Mouse (Mus musculus): ENCODE measurements around the gene B3gnt7. TPM values are rescaled to one million over a fixed set of nuclear protein-coding genes. Genes with fewer than 3 reads are reported as not detected.

Gene B3gnt7
- polyA plus RNA-seq, 2 experiments: 1.0 to 1.1 TPM

DNA sequence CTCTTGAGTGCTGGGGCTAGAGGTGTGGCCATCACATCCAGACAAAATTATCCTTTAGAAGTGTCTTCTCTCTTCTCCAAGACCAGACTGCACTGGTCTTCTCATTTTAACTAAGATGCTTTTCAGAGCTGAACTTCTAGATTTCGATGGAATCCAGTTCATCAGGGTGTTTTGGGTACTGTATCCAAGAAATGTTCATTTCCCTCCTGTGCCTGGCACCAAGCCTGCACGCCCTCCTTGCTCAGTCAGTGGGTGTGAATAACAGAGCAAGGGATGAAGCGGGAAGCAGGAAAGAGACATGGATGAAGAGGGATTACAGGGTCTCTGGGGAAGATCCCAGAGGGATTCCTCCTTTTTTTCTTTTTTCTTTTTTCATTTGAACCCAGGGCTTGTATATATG, 12.2 kb upstream of the B3gnt7 start:
- WGBS (ENCODE audit: insufficient replicate concordance): 58% methylated on average over 3 of the region's 3 CpGs
- no peak for ATAC-seq (ENCODE audit: insufficient read depth)

DNA sequence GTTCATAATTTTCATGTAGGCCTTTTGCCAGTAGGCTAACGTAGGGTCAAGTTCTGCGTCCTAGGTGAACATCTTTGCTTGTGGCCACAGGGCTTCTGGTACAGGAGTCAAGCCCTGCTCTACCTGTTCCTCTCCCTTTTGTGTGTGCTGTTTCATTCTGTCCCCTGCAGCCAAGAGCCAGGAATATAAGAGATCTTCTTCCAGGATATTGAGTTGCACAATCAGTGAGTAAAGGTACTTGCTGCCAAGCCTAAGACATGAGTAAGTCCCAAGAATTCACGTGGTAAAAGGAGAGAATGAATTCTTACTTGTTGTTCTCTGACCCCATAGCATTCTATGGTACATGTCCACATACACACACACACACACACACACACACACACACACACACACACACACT, 9.5 kb upstream of the B3gnt7 start:
- H3K27me3 ChIP-seq (ENCODE audit: control insufficient read depth, insufficient read depth, low read length): no peaks in the 10 kb centered on the region
- H3K27ac ChIP-seq: no peak overlapping the region
- H3K4me2 ChIP-seq (ENCODE audit: low read depth): no peak overlapping the region
- TF ChIP-seq EP300 (IDR thresholded peaks at IDR 0.05; ENCODE audit: low read depth): no peak
- TF ChIP-seq CTCF (IDR thresholded peaks at IDR 0.05; ENCODE audit: low read depth): no peak
- ATAC-seq (ENCODE audit: insufficient read depth) (no peak), DNase-seq (ENCODE audit: low read depth in 3 of 3, low spot score in 3 of 3) (no peak)
- no peak overlapping the region for H3K9ac ChIP-seq (replicated peaks)
- no peaks in the 10 kb centered on the region for H3K36me3 ChIP-seq (replicated peaks; ENCODE audit: control insufficient read depth, insufficient read depth, low read depth)
- 0 out of 4 replicates have a peak, but pooled peaks cover 0 to 5% of the 10 kb centered on the region in 2 experiments for H3K4me1 ChIP-seq (replicated peaks; ENCODE audit: control insufficient read depth in 2 of 2, insufficient read depth in 2 of 2, low read length in 1 of 2)
- H3K4me3 ChIP-seq (ENCODE audit: insufficient read depth in 1 of 2, low read depth in 2 of 2, low read length in 2 of 2): no peak overlapping the region
- WGBS (ENCODE audit: insufficient replicate concordance): 77% methylated on average over 3 of the region's 3 CpGs
- H3K9me3 ChIP-seq (ENCODE audit: control insufficient read depth, low read length): no peaks in the 10 kb centered on the region

More for the DNA sequence above, 12.2 kb upstream of the B3gnt7 start:
- DNase-seq (ENCODE audit: low read depth in 3 of 3, low spot score in 3 of 3): no peak
- H3K27me3 ChIP-seq (ENCODE audit: control insufficient read depth, insufficient read depth, low read length): no peaks in the 10 kb centered on the region
- H3K9me3 ChIP-seq (ENCODE audit: control insufficient read depth, low read length): no peaks in the 10 kb centered on the region
- no peak overlapping the region for H3K4me3 ChIP-seq (ENCODE audit: insufficient read depth in 1 of 2, low read depth in 2 of 2, low read length in 2 of 2)
- TF ChIP-seq EP300 (IDR thresholded peaks at IDR 0.05; ENCODE audit: low read depth): no peak
- TF ChIP-seq CTCF (IDR thresholded peaks at IDR 0.05; ENCODE audit: low read depth): no peak
- no peaks in the 10 kb centered on the region for H3K4me1 ChIP-seq (replicated peaks; ENCODE audit: control insufficient read depth in 2 of 2, insufficient read depth in 2 of 2, low read length in 1 of 2)
- no peaks in the 10 kb centered on the region for H3K36me3 ChIP-seq (replicated peaks; ENCODE audit: control insufficient read depth, insufficient read depth, low read depth)
- H3K9ac ChIP-seq (replicated peaks): no peak overlapping the region
- no peak overlapping the region for H3K27ac ChIP-seq
- H3K4me2 ChIP-seq (ENCODE audit: low read depth): no peak overlapping the region

DNA sequence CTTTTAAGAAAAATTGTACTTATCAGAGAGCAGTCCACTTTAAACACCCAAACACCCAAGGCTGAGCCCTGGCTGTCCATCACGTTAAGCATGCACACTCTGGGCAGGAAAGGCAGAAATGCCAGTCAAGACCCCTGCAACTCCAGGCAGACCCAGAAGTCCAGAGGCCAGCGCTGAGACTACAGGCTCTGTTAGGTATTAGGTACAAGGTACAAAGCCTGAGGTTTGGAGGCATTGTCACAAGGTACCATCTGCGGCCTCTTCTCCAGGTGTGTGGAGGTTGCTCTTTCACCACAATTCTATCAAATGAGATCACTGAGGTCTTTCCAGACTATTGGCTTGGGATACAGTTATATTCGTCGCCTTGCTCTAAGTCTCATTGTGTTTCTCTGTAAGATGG, 8.8 kb upstream of the B3gnt7 start:
- DNase-seq (ENCODE audit: low read depth in 3 of 3, low spot score in 3 of 3) (no peak), ATAC-seq (ENCODE audit: insufficient read depth) (no peak)
- WGBS (ENCODE audit: insufficient replicate concordance): 75% methylated on average over 5 of the region's 5 CpGs
- Histone ChIP-seq H3K9ac (replicated peaks) (no peak overlapping the region), H3K9me3 (ENCODE audit: control insufficient read depth, low read length) (no peaks in the 10 kb centered on the region), H3K36me3 (replicated peaks; ENCODE audit: control insufficient read depth, insufficient read depth, low read depth) (no peaks in the 10 kb centered on the region), H3K27me3 (ENCODE audit: control insufficient read depth, insufficient read depth, low read length) (no peaks in the 10 kb centered on the region), H3K4me1 (replicated peaks; ENCODE audit: control insufficient read depth in 2 of 2, insufficient read depth in 2 of 2, low read length in 1 of 2) (0 out of 4 replicates have a peak, but pooled peaks cover 0 to 8% of the 10 kb centered on the region in 2 experiments), H3K4me2 (ENCODE audit: low read depth) (no peak overlapping the region), H3K4me3 (ENCODE audit: insufficient read depth in 1 of 2, low read depth in 2 of 2, low read length in 2 of 2) (no peak overlapping the region), H3K27ac (no peak overlapping the region)
- TF ChIP-seq CTCF (IDR thresholded peaks at IDR 0.05; ENCODE audit: low read depth) (no peak), EP300 (IDR thresholded peaks at IDR 0.05; ENCODE audit: low read depth) (no peak)

DNA sequence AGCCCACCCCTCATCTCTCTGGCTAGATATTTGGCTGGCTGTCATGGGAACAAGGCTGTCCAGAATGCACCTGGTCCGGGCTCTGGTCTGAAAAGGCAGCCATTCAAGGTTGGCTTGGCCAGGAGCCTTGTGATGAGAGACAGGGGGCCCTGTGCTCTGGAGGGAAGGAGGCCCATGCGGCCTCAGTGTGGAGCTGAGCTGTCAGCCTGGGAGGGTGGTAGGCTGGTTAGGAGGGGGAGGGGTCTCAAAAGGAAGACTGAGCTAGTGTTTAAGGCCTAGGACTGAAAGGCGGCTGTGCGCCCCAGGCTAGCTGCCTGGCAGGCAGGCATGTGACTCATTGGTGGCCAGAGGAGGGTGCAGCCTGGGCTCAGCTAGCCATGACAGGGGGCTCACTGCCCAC, 8.2 kb upstream of the B3gnt7 start:
- Histone ChIP-seq H3K9me3 (ENCODE audit: control insufficient read depth, low read length) (no peaks in the 10 kb centered on the region), H3K4me3 (ENCODE audit: insufficient read depth in 1 of 2, low read depth in 2 of 2, low read length in 2 of 2) (no peak overlapping the region), H3K4me1 (replicated peaks; ENCODE audit: control insufficient read depth in 2 of 2, insufficient read depth in 2 of 2, low read length in 1 of 2) (0 out of 4 replicates have a peak, but pooled peaks cover 0 to 8% of the 10 kb centered on the region in 2 experiments), H3K36me3 (replicated peaks; ENCODE audit: control insufficient read depth, insufficient read depth, low read depth) (no peaks in the 10 kb centered on the region), H3K27me3 (ENCODE audit: control insufficient read depth, insufficient read depth, low read length) (no peaks in the 10 kb centered on the region), H3K9ac (replicated peaks) (no peak overlapping the region), H3K27ac (no peak overlapping the region), H3K4me2 (ENCODE audit: low read depth) (no peak overlapping the region)
- DNase-seq (ENCODE audit: low read depth in 3 of 3, low spot score in 3 of 3) (no peak), ATAC-seq (ENCODE audit: insufficient read depth) (no peak)
- TF ChIP-seq EP300 (IDR thresholded peaks at IDR 0.05; ENCODE audit: low read depth) (no peak), CTCF (IDR thresholded peaks at IDR 0.05; ENCODE audit: low read depth) (no peak)
- 68% methylated on average over 4 of the region's 4 CpGs for WGBS (ENCODE audit: insufficient replicate concordance)

DNA sequence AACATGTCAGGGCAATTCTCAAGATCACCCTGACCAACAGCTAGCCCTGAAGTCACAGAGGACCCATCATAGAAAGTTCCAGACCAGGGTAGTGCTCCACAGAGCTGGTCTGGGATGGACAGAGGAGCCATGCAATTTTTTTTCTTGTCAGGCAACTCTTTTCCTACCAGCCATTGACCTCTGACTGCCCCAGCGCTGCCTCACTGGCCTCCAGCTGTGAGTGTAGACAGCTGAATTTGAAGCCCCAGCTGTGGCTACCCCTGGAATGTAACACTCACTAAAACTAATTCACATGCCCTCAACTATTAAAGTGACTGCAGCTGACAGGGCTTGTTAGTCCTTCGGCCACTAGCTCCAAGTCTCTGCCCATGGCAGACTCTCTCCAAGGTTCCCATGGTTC, 2.5 kb upstream of the B3gnt7 start:
- ATAC-seq (ENCODE audit: insufficient read depth): no peak

More for the DNA sequence above, 2.5 kb upstream of the B3gnt7 start:
- no peak overlapping the region for H3K9ac ChIP-seq (replicated peaks)
- no peaks in the 10 kb centered on the region for H3K9me3 ChIP-seq (ENCODE audit: control insufficient read depth, low read length)
- H3K36me3 ChIP-seq (replicated peaks; ENCODE audit: control insufficient read depth, insufficient read depth, low read depth): no peaks in the 10 kb centered on the region
- H3K27me3 ChIP-seq (ENCODE audit: control insufficient read depth, insufficient read depth, low read length): peaks cover 18% of the 10 kb centered on the region
- DNase-seq (ENCODE audit: low read depth in 3 of 3, low spot score in 3 of 3): no peak
- WGBS (ENCODE audit: insufficient replicate concordance): 68% methylated on average over 2 of the region's 2 CpGs
- no peak overlapping the region for H3K27ac ChIP-seq
- TF ChIP-seq EP300 (IDR thresholded peaks at IDR 0.05; ENCODE audit: low read depth): no peak
- TF ChIP-seq CTCF (IDR thresholded peaks at IDR 0.05; ENCODE audit: low read depth): no peak
- H3K4me1 ChIP-seq (replicated peaks; ENCODE audit: control insufficient read depth in 2 of 2, insufficient read depth in 2 of 2, low read length in 1 of 2): peaks cover 0 to 29% of the 10 kb centered on the region in 2 experiments; a peak in 3 of 4 replicates
- H3K4me3 ChIP-seq (ENCODE audit: insufficient read depth in 1 of 2, low read depth in 2 of 2, low read length in 2 of 2): no peak overlapping the region
- no peak overlapping the region for H3K4me2 ChIP-seq (ENCODE audit: low read depth)

Data from liver, embryonic 14.5 days (tissue).